Mouse (Mus musculus): ENCODE measurements around the gene Slc34a3.
A peak's percentile ranks its signal among the peaks of the same experiment; 100 is the strongest.

Slc34a3 gene

DNA sequence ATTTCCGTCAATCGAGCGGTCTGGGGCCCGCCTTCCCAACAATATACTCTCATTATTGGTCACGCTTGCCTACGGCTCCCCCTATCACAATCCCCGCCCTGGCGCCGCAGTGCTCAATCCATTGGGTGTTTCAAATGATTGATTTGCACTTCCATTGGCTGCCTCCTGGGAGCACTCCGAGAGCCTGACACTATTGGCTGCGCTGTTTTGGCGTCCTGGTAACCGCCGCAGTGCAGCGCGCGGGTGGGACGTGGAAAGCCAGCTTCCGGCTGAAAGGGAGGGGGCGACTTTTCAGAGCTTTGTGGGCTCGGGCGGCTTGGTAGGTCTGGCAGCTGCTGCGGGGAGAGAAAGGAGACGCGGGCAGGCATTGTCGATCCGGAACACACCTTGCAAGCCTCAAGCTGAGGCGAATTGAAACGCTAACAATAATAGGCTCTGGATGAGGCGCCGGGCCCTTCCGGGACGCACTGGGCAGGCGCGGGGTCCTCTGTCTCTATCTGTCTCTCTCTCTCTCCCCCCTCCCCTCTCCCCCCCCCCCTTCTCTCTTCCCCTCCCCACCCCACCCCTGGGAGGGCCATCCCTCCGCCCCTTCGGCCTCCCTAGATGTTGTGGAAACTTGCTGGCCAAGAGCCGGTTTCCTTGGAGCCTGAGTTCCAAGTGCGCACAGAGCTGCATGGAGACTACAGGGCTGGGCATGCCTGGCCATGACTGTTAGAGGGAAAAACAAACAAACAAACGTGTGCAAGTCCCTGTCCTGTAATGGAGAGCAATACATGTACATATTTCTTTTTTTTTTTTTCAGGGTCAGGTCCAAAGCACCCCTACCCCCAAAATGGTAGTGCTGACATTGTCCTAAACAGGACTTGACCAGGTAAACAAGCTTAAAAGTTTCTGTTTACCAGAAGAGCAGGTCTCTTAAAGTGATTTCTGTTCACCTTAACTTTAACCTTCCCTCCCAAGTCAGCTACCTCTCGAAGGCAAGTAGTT, 9.1 kb downstream of the Slc34a3 start:
- peak; percentile 99 for DNase-seq (ENCODE audit: low read depth)

DNA sequence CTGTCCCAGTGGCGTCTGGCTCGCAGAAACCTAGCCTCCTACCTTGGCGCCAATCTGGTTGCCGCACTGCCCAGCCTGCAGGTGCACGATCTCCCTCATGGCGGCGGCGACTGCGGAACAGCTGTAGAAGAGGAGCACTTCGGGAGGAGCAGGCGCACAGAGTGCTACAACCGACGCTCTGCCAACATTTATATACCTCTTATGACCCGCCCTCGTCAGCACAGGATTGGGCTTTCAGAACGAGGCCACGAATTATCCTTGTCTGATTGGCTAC, 9.7 kb downstream of the Slc34a3 start, which contains the start of gene Tubb4b:
Gene Tubb4b, minus strand, starts transcription at position 211 of the 274 bp plus-strand sequence.
- DNase-seq (ENCODE audit: low read depth) = no peak

DNA sequence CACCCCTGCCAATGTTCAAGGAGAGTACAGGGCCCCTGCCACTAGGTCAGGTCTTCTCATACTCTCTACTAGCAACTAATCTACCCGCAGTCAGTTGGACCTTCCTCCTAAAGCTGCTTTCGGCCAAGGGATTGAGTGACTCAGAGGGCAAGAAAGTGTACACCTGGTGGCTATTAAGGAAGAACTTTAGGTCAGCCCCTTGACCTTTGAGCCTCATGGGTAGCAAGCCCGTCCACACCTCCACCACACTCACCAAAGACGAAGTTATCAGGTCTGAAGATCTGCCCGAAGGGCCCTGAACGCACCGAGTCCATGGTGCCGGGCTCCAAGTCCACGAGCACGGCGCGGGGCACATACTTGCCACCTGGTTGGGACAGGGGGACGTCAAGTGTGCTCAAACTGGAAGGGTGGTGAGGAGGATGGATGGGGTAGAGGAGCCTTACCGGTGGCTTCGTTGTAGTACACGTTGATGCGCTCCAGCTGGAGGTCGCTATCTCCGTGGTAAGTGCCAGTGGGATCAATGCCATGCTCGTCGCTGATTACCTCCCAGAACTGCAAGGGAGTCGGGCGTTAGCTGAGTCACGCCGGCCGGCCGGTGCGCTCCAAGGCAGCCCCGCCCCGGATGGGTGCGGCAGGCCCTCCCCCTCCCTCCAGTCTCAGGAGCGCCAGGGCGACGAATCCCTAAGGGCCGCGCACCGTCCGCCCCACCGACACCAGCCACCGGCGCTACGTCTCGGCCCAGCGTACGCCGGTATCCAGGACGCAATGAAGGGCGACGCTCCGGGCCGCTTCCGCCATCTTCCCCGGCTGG, 10.3 kb downstream of the Slc34a3 start:
- no peak for DNase-seq (ENCODE audit: low read depth)

DNA sequence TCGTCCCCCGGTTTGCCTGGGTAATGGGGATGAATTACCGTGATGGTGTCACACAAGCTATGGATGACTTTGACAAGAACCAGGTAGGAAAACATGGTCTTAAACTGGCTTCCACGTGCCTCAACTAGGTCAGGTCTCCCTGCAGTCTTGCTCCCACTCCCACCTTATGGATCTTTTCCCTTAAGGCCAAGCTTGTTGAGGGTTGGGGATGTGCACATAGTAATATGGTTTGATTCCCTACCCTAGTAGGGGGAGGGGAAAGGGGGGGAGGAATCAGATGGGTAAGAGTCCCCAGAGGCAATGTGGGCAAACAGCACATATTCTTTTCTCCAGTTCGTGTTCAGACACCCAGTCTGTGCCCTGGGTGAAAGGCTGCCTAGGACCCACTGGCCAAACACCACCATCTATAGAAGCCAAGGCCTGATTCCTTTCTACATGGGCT, 12.8 kb downstream of the Slc34a3 start:
- no peak for DNase-seq (ENCODE audit: low read depth)

DNA sequence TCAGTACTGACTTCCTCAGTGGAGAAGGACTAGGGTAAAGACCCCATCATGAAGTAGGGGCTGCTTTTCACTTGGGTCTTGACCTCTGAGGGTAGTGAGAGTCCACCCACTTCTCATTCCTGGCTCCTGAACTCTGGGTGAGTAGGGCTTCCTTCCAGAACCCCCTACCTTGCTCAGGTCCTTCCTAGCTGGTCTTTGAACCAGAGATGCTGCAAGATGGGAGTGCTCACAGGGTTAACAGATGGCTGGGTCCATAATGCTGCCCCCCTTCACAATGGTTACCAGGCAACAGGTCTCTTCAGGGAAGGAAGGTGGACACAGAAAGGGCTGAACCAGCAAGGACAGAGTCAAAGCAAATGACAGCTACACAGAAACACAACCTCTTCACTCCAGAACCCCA, 15.7 kb downstream of the Slc34a3 start, which contains the start of gene Fam166a:
Gene Fam166a, plus strand, starts transcription at position 301 of the 400 bp plus-strand sequence.
- DNase-seq (ENCODE audit: low read depth) = no peak

DNA sequence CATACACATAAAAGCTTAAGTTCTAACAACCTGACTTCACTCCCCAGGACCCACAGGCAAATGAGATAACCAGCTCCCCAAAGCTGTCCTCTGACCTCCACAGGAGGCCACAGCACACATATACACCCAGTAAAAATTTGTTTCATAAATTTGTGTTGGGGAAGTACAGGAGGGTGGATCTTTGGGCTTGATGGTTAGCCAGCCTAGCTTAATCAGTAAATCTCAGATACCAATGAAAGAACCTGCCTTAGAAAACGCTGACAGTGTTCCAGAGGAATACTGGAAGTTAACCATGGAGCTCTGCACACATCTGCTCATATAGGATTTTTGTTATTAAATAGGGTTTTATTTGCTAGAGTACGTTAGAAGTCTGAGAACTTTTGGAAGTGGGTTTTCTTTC, 16.5 kb downstream of the Slc34a3 start:
- no peak for DNase-seq (ENCODE audit: low read depth)

DNA sequence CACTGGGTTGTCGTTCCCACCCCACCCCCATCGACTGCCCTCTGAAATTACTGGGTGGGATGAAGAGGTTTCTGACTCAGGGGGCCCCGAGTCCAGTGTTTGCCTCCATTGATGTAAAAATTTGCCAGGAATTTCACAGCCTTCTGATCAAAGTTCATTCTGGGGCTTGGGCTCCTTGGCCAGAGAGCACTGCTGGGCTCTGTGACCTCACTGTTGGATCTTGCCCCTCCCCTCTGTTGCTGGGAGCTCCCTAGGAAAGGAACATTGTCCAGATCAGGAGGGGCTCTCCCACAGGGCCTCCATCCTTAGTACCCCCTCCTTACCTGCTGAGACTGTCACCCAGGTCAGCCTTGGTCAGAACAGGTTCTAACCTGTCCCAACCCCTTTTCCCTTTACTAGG, 19.7 kb downstream of the Slc34a3 start, which contains the start of gene Stpg3:
Gene Stpg3, minus strand, starts transcription at position 194 of the 400 bp plus-strand sequence.
- DNase-seq (ENCODE audit: low read depth) = no peak

DNA sequence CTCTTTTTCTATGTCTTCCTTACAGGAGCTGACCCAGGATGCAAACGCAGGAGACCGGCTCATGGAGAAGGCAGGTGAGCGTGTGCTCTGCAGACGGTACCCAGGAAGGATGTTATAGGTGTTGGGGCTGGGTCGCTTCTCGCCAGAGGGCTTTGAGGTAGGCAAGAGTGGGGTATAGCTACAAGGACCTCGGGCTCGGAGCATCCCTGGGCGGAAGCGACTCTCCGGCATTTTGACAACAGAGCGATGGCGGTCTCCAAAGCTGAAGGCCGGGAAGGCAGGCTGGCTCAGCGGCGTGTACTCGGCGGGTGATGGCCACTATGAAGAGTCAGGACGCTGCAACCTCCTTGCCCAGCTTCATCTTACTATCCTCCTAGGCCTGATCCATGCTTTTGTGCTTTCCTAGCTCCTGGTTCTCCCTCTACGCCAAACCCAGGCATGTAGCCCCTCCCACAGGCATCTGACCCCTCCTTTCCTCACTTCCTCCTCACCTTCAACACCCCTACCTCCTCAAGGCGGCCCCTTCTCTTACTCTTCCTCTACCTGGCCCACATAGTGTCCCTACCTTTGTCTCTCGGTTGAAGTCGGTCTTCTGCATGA, 20.8 kb downstream of the Slc34a3 start:
- no peak for DNase-seq (ENCODE audit: low read depth)

DNA sequence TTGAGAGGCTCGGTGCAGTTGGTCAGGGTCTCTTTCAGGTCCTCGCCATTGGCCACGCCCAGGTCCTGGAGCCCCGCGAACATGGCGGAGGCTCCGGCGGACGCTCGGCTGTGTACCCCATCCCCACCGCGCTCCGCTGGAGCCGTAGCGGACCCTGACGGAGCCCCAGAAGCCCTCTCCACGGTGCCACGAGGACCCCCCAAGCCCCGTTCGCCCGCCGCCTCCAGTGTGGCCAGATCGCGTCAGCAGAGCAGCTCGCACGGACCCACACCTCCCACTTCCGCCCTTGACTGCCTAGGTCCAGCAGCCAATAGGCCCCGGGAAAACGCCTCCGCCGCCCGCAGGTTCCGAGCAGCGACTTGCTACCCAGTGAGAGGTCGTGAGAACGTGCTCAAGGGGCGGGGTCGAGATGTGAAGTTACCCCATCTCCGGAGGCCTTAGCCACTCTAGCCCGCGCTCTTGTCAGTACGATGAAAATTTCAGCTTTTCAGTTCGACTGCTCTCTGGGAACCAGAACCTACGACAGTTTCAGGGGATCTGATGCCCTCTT, 23.0 kb downstream of the Slc34a3 start, which contains the start of gene Nelfb:
Gene Nelfb, minus strand, starts transcription at position 369 of the 550 bp plus-strand sequence.
- peak; percentile 92 for DNase-seq (ENCODE audit: low read depth)

DNA sequence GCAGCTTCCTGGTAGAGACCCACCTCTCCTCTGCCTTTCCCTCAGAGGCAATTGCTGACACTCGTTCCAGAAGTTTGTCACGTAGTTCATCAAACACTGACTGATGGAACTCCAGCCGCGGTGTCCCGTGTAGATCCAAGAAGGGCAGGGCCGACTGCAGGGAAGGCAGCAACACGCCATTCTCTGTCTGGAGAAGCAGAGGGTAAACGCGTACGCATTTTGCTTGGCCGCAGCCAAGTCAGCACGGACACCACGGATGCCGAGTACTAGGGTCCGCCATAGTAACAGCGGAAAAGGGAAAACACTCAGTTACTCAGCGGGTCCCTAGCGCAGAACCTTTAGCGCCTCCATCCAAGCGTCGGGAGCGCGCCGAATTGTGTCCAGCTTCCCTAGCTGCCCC, 23.5 kb downstream of the Slc34a3 start:
- no peak for DNase-seq (ENCODE audit: low read depth)

DNA sequence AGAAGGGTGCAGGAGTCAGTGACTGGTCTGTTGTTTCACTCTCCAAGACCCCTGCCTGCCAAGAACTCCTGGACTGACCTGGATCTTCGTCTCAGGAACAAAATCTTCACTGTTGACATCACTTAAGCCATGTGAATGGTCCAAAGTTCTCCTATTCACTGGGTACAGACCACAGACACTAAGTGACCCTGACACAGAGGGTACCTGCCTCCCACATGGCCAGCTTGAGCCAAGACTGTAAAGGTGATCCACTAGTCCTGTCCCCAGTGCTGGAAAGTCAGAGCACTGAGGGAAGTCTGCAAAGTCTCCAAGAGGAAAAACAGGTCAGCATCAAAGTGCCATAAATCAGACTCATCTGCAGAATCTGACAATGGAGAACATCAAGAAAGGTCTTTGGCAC, 26.6 kb downstream of the Slc34a3 start:
- DNase-seq (ENCODE audit: low read depth) = no peak

DNA sequence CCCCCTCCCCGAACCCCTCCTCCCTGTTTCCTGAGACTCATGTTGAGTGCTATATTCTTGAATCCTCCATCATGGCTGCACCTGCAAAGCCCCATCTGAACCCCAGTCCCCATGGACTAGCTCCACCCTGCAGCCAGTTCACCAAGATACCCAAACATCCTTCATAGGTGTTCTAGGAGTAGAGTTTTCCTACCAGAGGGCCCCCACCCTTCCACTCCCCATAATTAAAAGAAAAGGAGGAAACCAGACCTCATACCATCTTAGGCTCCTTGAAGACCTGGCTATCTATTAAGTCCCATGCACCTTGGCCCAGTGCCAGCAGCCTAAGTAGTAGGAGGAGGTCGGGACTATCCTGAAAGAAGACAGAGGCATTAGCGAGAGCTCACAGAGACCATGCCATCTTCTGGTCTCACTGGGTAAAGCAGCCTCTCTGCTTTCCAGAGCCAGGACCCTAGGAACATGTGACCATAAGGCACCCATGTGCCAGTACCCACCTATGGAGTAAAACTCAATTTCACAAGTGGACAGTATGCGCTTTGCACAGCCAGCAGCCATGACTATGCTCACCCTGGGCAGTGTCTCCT, 30.4 kb downstream of the Slc34a3 start:
- peak; percentile 36 for DNase-seq (ENCODE audit: low read depth)

DNA sequence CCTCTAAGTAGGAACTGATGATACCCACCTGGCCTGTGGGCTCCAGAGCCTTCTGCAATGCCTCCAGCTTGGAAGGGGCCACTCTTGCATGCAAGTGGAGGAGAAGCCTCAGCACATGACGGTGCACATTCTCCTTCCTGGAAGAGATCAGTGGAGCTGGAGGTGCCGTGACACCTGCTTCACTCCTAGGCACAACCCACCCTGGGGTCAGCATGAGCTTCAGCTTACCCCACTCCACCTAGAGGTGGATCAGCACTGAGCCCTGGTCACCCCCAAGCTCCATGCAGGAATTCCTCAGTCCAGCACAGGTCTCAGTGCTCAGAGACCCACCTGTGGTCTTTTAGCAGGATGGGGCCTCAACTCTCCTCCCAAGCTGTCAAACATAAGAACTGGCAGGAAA, 33.5 kb downstream of the Slc34a3 start:
- no peak for DNase-seq (ENCODE audit: low read depth)

DNA sequence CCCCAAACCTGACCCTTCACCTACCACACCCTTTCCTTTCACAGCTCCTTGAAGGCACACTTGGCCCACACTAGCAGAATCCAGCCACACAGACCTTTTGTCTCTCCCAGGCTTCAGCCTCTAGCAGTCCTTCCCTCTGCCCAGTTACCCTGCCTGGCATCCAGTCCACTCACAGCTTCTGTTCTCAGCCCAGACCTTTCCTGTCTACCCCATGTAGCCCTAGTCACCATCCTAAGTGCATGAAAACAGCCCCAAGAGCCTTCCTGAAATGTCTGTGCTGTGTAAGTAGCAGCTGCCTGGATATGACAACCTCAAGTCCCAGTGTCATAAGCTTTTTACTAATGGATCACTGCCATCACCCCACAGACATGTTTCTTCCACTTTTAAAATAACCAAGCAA, 36.2 kb downstream of the Slc34a3 start:
- DNase-seq (ENCODE audit: low read depth) = no peak

DNA sequence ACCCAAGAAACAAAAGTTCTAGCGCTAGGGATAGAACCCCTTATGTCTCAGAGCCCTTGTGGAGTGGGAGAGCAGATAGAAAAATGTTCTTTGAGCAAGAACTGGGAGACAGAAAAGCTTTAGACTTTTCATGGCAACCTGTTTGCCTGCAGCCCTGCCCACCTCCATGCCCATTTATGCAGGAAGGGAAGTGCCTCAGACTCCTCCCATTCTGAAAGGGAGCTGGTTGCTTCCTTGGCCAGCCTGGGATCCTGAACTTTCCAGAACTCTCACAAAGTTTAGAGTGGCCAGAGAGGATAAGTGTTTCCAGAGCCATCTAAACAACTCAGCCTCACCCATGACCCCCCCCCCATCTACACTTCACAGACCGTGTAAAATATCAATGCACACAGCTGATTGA, 37.0 kb downstream of the Slc34a3 start:
- DNase-seq (ENCODE audit: low read depth) = no peak

DNA sequence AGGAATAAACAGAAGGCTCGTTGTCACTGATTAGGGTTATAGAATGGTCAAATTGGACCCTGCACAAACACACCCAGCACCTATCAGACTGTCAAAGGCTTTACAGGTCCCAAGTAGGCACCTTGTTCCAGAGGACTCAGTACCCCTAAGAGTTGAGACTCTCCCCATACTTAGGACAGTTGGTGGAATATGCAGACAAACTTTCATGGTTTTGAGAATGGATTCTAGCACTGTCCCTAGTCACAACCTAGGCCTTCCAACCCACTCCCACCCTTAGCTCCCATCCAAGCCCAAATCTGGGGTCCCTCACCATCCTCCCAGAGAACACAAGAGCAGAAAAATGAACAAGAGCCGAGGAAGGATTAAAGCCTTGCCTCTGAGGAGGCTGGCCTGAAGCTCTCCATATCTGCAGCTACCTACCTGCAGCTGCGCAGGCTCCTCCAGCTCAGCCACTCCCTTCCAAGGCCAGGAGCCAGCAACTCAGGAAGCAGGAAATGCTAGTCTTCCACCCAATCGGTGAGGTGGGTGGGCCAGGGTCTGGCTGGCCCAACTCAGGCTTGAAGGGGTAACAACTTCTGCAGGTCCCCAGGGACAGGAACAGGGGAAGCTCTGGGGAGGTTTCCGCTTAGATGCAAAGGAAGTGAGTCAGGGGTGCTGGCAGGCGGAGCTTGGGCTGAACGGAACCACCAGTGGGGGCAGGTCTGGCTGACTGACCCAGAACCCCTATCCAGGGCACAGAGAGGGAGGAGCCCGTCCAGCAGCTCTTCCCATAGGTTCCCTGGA, 37.8 kb downstream of the Slc34a3 start, which contains the start of gene Tor4a:
Gene Tor4a, minus strand, starts transcription at position 715 of the 783 bp plus-strand sequence.
- peak; percentile 87 for DNase-seq (ENCODE audit: low read depth)

DNA sequence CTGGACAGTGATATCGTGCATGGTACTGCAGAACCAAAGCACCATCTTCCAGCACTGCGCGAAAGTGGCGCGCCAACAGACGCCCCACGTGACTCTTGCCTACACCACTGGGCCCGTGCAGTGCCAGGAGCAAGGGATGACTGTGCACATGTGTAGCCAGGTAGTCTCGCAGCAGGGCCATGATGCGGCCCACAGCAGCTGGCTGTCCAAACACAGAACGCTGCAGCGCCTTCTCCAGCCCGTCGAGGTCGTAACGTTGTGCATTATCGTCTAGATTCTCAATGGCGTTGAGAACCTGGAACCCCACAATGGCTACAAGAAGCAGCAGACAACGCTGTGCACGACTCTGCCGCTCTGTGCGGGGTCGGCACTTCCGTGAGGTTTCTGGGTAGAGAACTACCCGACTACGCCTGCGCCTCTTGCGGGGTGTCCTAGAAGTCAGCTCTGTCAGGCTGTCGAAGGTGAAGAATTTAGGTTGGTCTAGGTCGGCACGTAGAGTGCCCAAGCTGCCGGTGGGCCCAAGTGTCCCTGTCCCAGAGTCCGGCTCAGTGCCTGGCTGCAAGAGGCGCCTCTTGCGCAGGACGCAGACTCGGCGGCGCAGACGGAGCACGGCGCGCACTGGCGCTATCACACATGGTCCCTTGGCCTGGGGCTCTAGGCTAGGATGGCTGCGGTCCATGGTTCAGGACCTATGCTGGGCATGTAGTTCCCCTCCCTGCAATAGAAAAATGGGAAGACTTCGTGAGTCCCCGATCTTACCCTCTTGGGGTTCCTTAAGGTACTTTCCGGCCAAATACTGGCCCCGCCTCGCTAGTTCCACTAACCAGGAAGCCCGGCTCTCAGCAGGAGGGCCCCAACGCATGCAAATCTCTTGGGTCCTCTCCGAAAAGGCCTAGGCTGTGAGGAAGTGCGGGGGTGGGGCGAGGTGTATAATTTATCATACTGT, 38.7 kb downstream of the Slc34a3 start:
- peak; percentile 90 for DNase-seq (ENCODE audit: low read depth)

DNA sequence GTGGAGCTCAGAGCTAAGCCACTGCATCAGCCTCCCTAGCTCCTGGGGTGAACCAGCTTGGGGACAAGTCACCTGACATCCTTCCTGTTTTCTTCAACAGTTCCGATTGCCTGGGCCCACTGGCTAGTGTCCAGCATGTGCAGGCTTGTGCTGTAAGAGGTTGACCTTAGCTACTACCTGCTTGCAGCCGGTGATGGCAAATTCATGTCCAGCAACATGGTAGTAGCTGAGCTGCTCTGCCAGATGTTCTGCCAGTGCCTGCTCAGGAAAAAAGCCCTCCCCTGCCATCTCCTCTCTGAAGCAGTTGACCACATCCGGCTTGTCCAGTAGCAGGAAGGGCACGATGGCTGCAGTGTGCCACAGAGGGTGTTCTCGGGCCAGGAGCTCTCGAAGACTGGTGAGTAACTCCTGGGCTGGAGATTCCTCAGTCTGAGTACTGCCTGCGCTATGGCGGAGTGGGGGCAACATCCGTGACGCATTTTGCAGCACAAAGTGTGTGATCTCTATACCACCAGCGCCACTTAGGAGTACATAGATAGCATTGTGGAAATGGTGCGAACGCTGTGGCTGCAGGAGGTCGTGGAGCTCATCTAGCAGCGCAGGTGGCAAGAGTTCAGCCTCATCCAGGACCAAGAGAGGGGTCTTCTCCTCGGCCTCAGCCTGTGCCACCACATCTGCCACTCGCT, 39.5 kb downstream of the Slc34a3 start:
- DNase-seq (ENCODE audit: low read depth) = peak; percentile 67

DNA sequence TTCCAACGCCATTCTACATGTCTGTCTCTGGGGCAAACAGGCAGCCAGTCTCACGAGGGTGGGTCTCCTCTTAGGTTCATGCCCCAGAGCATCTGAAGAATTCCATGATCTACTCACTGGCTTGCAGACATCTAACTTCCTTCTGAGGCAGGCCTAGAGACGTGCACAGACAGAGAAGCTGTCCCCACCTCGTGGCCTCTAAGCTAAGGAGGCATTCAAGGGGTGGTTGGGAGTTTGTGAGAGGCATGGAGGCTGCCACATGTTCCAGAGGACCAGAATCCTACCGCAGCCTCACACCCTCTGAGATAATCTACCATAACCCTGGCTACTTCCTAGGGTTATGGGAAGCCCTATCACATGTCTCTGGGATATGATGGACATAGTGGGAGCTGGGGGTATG, 40.2 kb downstream of the Slc34a3 start:
- DNase-seq (ENCODE audit: low read depth) = no peak

All from induced T-regulatory cell, adult 2 months (primary cell).